Mouse (Mus musculus): ENCODE measurements at regions not wholly inside any gene's neighbourhood (a gene's known extent, or its start where the extent isn't known, plus 50 kb on each side); places are given as distances from the start of the nearest gene placed in this dataset.

- DNase-seq (ENCODE audit: low read depth, low spot score): no peak
Observed at GRCm38 (mm10) chr4:83915871-83916270, 390.5 kb downstream of the Ccdc171 start.

- DNase-seq (ENCODE audit: low read depth, low spot score): no peak
Observed at GRCm38 (mm10) chr4:83917009-83917408, 391.7 kb downstream of the Ccdc171 start.

- no peak for DNase-seq (ENCODE audit: low read depth, low spot score)
Observed at GRCm38 (mm10) chr4:83918093-83918492, 392.7 kb downstream of the Ccdc171 start.

GRCm38 (mm10) chr4:83919041-83919440 is 393.7 kb downstream of the Ccdc171 start:
- DNase-seq (ENCODE audit: low read depth, low spot score): no peak

- DNase-seq (ENCODE audit: low read depth, low spot score): no peak
Observed at GRCm38 (mm10) chr4:83925118-83925842, 399.9 kb downstream of the Ccdc171 start.

- no peak for DNase-seq (ENCODE audit: low read depth, low spot score)
Observed at GRCm38 (mm10) chr4:83926195-83926731, 400.9 kb downstream of the Ccdc171 start.

- no peak for DNase-seq (ENCODE audit: low read depth, low spot score)
Observed at GRCm38 (mm10) chr4:83931897-83932654, 406.7 kb downstream of the Ccdc171 start.

- DNase-seq (ENCODE audit: low read depth, low spot score): no peak
Observed at GRCm38 (mm10) chr4:83941693-83942092, 416.3 kb downstream of the Ccdc171 start.

- no peak for DNase-seq (ENCODE audit: low read depth, low spot score)
Observed at GRCm38 (mm10) chr4:83949612-83950011, 424.3 kb downstream of the Ccdc171 start.

GRCm38 (mm10) chr4:83950809-83951409 is 425.6 kb downstream of the Ccdc171 start:
- no peak for DNase-seq (ENCODE audit: low read depth, low spot score)

GRCm38 (mm10) chr4:83956252-83956904 is 431.0 kb downstream of the Ccdc171 start:
- DNase-seq (ENCODE audit: low read depth, low spot score): no peak

- no peak for DNase-seq (ENCODE audit: low read depth, low spot score)
Observed at GRCm38 (mm10) chr4:83957217-83957692, 431.9 kb downstream of the Ccdc171 start.

- DNase-seq (ENCODE audit: low read depth, low spot score): no peak
Observed at GRCm38 (mm10) chr4:83966898-83967297, 441.6 kb downstream of the Ccdc171 start.

GRCm38 (mm10) chr4:83973162-83973561 is 447.8 kb downstream of the Ccdc171 start:
- no peak for DNase-seq (ENCODE audit: low read depth, low spot score)

- DNase-seq (ENCODE audit: low read depth, low spot score): no peak
Observed at GRCm38 (mm10) chr4:83974214-83975012, 449.1 kb downstream of the Ccdc171 start.

- DNase-seq (ENCODE audit: low read depth, low spot score): no peak
Observed at GRCm38 (mm10) chr4:83975569-83975968, 450.2 kb downstream of the Ccdc171 start.

GRCm38 (mm10) chr4:83976067-83976466 is 450.7 kb downstream of the Ccdc171 start:
- DNase-seq (ENCODE audit: low read depth, low spot score): no peak

GRCm38 (mm10) chr4:83979088-83979487 is 453.7 kb downstream of the Ccdc171 start:
- no peak for DNase-seq (ENCODE audit: low read depth, low spot score)

GRCm38 (mm10) chr4:83984671-83985391 is 459.5 kb downstream of the Ccdc171 start:
- DNase-seq (ENCODE audit: low read depth, low spot score): no peak

GRCm38 (mm10) chr4:83985451-83985850 is 460.1 kb downstream of the Ccdc171 start:
- DNase-seq (ENCODE audit: low read depth, low spot score): no peak

All from retina, adult 2 months (tissue).